Mouse (Mus musculus): Measurements from ENCODE around the gene Orai3. TPM values are rescaled to one million over a fixed set of nuclear protein-coding genes. Genes with fewer than 3 reads are reported as not detected.
A peak's percentile ranks its signal among the peaks of the same experiment; 100 is the strongest.

The Orai3 gene
- polyA plus RNA-seq, 1 experiment from 2014 or later, result 22.9 TPM

DNA sequence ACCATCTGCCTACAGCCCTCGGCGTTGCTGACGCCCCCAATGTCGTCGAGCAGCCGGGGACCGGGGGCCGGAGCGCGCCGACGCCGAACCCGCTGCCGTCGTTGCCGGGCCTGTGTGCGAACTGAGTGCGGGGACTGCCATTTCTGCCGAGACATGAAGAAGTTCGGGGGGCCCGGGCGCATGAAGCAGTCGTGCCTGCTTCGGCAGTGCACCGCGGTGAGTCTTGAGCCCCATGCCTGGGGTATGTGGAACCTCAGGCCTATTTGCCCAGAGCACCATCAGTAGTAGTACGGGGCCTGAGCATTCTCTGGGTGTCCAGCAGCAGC is 21.4 kb upstream of the Orai3 start:
- peak overlapping the region; percentile 86 for H3K4me2 ChIP-seq (replicated peaks)
- peak overlapping the region; percentile 88; the same call in 1 of the 2 replicates for H3K4me3 ChIP-seq (replicated peaks)
- peaks cover 19% of the 10 kb centered on the region for H3K4me1 ChIP-seq (replicated peaks)
- 93% methylated on average over 28 of the region's 28 CpGs for WGBS
- peaks cover 43% of the 10 kb centered on the region for H3K36me3 ChIP-seq
- no peaks in the 10 kb centered on the region for H3K9me3 ChIP-seq
- no peaks in the 10 kb centered on the region for H3K27me3 ChIP-seq (replicated peaks)
- H3K9ac ChIP-seq, result no peak overlapping the region
- no peak for ATAC-seq
- no peak overlapping the region for H3K27ac ChIP-seq

DNA sequence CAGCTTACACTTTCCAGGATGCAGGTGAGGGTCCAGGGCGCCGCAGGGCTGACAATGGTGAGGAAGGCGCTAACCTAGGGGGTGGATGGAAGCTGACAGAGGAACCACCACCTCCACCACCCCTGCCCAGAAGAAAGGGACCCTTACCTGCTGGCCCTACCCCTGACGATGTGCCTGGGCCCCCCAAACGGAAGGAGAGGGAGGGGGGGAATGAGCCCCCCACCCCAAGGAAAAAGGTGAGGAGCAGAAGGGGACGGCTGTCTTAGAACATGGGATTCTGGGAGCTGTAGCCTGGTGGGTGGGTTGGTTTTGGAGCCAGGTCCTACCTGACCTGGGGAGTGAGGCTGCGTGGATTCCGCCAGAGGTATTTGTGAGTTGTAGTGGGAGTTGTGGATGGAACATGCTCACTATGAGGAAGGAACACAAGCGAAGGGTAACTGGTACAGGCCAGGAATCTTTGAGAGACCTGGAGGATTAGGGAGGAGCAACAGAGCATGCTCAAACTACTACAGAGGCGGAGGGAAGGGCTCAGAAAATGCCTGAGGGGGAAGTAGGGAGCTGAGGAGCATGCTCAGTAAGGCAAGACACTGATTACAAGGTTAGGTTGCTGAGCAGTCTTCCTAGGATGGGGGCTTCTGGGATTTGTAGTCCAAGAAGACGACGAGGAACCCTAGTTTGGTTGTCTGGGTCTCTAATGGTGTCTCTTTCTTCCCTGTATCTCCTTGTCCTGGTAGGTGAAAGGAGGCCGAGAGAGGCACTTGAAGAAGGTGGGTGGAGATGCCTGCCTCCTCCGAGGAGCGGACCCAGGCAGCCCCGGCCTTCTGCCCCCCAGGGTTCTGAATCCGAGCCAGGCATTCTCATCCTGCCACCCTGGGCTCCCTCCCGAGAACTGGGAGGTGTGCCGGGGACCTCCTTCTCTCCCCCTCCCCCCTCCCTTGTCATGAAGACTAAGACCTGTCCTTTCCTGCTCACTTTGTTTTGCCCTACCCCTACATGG is 19.2 kb upstream of the Orai3 start:
- Histone ChIP-seq H3K27me3 (replicated peaks) (no peaks in the 10 kb centered on the region), H3K4me3 (replicated peaks) (no peak overlapping the region), H3K27ac (no peak overlapping the region), H3K36me3 (peaks cover 49% of the 10 kb centered on the region), H3K4me2 (replicated peaks) (no peak overlapping the region), H3K9ac (no peak overlapping the region), H3K4me1 (replicated peaks) (peaks cover 13% of the 10 kb centered on the region), H3K9me3 (no peaks in the 10 kb centered on the region)
- WGBS, result 84% methylated on average over 19 of the region's 19 CpGs
- no peak for ATAC-seq

DNA sequence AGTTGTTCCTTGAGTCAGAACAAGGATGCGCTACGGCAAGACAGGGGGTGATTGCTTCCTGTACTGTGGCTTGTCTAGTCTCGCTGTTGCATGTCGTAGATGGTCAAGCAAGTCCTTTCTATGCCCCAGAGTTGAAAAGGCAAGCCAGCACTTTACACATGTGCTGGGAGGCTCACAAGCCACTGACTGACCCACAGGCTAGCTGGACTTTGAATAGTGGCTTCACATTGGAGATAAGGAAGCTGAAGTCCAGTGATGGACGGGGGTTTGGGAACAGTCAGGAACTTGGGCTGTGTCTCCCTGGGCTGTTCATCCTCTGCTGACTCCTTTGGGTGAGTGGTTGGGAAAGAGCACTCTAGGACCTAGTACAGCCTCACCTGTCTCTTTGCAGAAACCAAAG is 18.0 kb upstream of the Orai3 start:
- no peak overlapping the region for H3K27ac ChIP-seq
- no peaks in the 10 kb centered on the region for H3K27me3 ChIP-seq (replicated peaks)
- H3K9ac ChIP-seq, result no peak overlapping the region
- ATAC-seq, result no peak
- H3K9me3 ChIP-seq, result no peaks in the 10 kb centered on the region
- H3K36me3 ChIP-seq, result peaks cover 49% of the 10 kb centered on the region
- WGBS, result 91% methylated on average over 5 of the region's 5 CpGs
- H3K4me2 ChIP-seq (replicated peaks), result no peak overlapping the region
- H3K4me1 ChIP-seq (replicated peaks), result peaks cover 13% of the 10 kb centered on the region
- H3K4me3 ChIP-seq (replicated peaks), result no peak overlapping the region

DNA sequence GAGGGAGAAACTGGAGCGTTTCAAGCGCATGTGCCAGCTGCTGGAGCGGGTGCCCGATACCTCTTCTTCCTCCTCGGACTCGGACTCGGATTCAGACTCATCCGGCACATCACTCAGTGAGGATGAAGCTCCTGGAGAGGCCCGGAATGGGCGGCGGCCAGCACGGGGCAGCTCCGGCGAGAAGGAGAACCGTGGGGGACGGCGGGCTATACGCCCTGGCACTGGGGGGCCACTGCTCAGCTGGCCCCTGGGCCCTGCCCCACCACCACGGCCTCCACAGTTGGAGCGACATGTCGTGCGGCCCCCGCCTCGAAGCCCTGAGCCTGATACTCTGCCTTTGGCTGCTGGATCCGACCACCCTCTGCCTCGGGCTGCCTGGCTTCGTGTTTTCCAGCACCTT is 17.5 kb upstream of the Orai3 start:
- 97% methylated on average over 27 of the region's 27 CpGs for WGBS
- Histone ChIP-seq H3K27me3 (replicated peaks) (no peaks in the 10 kb centered on the region), H3K36me3 (peaks cover 53% of the 10 kb centered on the region), H3K4me3 (replicated peaks) (no peak overlapping the region), H3K9ac (no peak overlapping the region), H3K9me3 (no peaks in the 10 kb centered on the region), H3K4me2 (replicated peaks) (no peak overlapping the region), H3K27ac (no peak overlapping the region), H3K4me1 (replicated peaks) (peaks cover 13% of the 10 kb centered on the region)
- no peak for ATAC-seq

DNA sequence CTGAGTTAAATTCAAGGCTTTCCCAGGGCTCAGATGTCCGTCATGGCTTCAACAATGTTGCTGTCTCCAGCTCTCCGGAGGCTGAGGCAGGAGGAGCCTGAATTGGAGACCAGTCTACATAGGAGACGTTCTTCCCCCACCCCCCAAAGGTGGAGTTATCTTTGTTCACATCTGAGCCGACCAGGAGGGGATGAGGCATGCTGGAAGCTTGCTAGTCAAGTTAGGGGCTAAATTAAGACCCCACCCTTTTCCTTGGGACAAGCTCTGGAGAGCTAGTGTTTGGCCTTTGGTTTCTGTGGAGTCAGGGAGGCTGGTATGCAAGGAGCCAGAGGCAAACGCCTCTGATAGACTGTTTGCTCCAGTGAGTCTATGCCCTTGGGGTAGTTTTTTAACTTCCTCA is 16.5 kb upstream of the Orai3 start:
- H3K9ac ChIP-seq, result no peak overlapping the region
- H3K36me3 ChIP-seq, result peaks cover 56% of the 10 kb centered on the region
- ATAC-seq, result no peak
- no peak overlapping the region for H3K4me2 ChIP-seq (replicated peaks)
- no peaks in the 10 kb centered on the region for H3K27me3 ChIP-seq (replicated peaks)
- no peak overlapping the region for H3K4me3 ChIP-seq (replicated peaks)
- no peaks in the 10 kb centered on the region for H3K9me3 ChIP-seq
- 65% methylated on average over 5 of the region's 5 CpGs for WGBS
- H3K27ac ChIP-seq, result no peak overlapping the region
- peaks cover 2% of the 10 kb centered on the region; the same call in 1 of the 2 replicates for H3K4me1 ChIP-seq (replicated peaks)

DNA sequence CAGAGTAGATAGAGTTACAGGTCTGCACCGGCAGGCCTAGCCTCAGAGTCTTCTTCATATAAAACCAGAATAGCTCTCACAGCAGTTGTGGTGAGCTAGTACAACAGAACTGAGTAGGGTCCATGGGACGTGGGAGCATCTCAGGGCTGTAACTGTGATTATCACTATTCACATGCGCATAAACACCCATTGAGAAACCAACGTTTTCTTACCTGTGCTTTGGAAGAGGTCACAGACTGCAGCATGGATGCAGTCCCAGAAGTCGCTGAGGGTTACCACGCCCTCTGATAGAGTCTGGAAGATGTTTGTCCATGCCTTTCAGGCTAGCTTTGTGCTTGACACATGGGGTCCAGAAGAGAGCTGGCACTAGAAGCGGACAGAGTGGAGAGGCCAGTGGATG is 15.9 kb upstream of the Orai3 start:
- Histone ChIP-seq H3K27me3 (replicated peaks) (no peaks in the 10 kb centered on the region), H3K4me3 (replicated peaks) (no peak overlapping the region), H3K36me3 (peaks cover 53% of the 10 kb centered on the region), H3K4me2 (replicated peaks) (no peak overlapping the region), H3K9ac (no peak overlapping the region), H3K4me1 (replicated peaks) (no peaks in the 10 kb centered on the region), H3K27ac (no peak overlapping the region), H3K9me3 (no peaks in the 10 kb centered on the region)
- no peak for ATAC-seq
- 79% methylated on average over 7 of the region's 7 CpGs for WGBS

DNA sequence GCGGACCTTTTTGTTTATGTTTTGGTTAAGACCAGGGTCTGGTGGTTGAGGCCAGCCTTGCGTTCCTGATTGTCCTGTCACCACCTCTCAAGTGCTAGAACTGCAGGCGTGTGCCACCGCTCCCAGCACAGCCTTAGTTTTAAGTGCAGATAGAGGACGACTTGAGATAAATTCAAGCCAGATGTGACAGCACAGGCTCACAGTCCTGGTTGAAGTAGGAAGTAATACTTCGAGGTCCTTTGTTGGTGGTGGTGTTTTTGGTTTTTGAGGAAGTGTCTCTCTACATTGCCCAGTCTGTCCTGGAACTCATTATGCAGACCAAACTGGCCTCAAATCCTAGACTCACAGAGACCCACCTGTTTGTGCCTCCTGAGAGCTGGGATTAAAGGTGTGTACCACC is 9.9 kb upstream of the Orai3 start:
- WGBS, result 42% methylated on average over 6 of the region's 6 CpGs
- Histone ChIP-seq H3K27ac (0 out of 2 replicates have a peak overlapping the region, but pooled peaks have one; percentile 19), H3K4me2 (replicated peaks) (no peak overlapping the region), H3K36me3 (peaks cover 15% of the 10 kb centered on the region; the same call in 1 of the 2 replicates), H3K9ac (no peak overlapping the region), H3K9me3 (no peaks in the 10 kb centered on the region), H3K4me1 (replicated peaks) (peaks cover 8% of the 10 kb centered on the region), H3K27me3 (replicated peaks) (no peaks in the 10 kb centered on the region), H3K4me3 (replicated peaks) (no peak overlapping the region)
- no peak for ATAC-seq

DNA sequence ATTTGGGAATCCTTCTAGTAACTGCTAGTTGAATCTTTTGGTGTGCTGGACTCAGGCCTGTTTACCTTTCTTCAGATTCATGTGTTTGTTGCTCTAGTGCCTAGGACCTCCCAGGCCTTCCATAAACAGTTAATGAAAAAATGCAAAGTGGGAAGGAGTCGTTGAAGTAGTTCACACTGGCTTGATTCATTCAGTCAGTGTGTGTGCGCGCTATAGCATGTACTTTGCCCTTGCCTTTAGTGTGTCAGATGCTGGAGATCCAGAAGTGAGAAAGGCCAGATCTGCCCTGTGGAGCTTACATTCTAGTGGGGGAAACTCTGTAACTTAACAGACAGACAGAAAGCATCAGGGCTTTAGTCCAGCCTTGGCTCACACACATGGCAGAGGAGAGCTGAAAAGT is 9.1 kb upstream of the Orai3 start:
- Histone ChIP-seq H3K4me3 (replicated peaks) (no peak overlapping the region), H3K27me3 (replicated peaks) (no peaks in the 10 kb centered on the region), H3K4me2 (replicated peaks) (no peak overlapping the region), H3K9me3 (no peaks in the 10 kb centered on the region), H3K36me3 (peaks cover 17% of the 10 kb centered on the region; the same call in 1 of the 2 replicates), H3K27ac (0 out of 2 replicates have a peak overlapping the region, but pooled peaks have one; percentile 18), H3K4me1 (replicated peaks) (peaks cover 8% of the 10 kb centered on the region), H3K9ac (no peak overlapping the region)
- ATAC-seq, result peak; percentile 52
- 50% methylated on average over 3 of the region's 3 CpGs for WGBS

DNA sequence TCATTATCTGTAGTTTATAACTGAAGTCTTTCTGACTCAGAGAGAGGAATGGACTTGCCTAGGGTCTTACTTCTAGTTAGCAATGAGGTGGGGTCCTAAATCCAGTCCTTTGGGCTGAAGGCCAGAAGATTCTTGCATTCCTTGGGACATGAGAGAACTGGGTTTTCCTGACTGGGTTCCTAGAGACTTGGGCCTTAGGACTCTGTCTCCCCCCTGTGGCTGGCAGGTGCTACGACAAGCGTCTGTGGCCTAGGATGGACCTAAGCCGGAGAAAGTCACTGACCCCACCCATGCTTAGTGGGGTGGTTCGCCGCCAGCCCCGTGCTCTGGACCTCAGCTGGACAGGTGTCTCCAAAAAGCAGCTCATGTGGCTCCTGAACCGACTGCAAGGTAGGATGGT is 8.6 kb upstream of the Orai3 start:
- no peaks in the 10 kb centered on the region for H3K27me3 ChIP-seq (replicated peaks)
- H3K36me3 ChIP-seq, result peaks cover 23% of the 10 kb centered on the region; the same call in 1 of the 2 replicates
- 29% methylated on average over 7 of the region's 7 CpGs for WGBS
- H3K4me2 ChIP-seq (replicated peaks), result no peak overlapping the region
- H3K9me3 ChIP-seq, result no peaks in the 10 kb centered on the region
- no peak overlapping the region for H3K9ac ChIP-seq
- peaks cover 8% of the 10 kb centered on the region for H3K4me1 ChIP-seq (replicated peaks)
- 0 out of 2 replicates have a peak overlapping the region, but pooled peaks have one; percentile 18 for H3K27ac ChIP-seq
- ATAC-seq, result peak; percentile 73
- no peak overlapping the region for H3K4me3 ChIP-seq (replicated peaks)

DNA sequence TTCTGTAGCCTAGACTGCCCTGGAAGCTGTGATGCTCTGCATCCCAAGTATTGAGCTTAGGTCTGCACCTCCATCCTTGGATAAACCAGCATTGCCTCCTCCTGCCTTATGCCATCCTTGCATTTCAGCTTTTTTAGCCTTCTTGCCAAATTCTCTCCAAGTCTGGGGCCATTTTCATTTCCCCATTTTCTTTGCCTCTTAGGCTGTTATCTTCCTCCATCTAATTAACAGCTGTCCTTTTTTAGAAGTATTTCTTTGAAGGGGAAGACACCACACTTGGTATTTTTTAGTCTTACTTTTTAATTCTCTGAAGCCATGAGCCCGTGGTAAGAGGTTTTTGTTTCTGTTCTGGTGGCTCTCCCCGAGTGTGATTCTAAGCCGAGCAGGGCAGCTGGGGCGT is 6.0 kb upstream of the Orai3 start:
- Histone ChIP-seq H3K27me3 (replicated peaks) (no peaks in the 10 kb centered on the region), H3K4me1 (replicated peaks) (peaks cover 12% of the 10 kb centered on the region), H3K4me2 (replicated peaks) (no peak overlapping the region), H3K36me3 (peaks cover 22% of the 10 kb centered on the region; the same call in 1 of the 2 replicates), H3K27ac (no peak overlapping the region), H3K9ac (no peak overlapping the region), H3K4me3 (replicated peaks) (no peak overlapping the region), H3K9me3 (no peaks in the 10 kb centered on the region)
- no peak for ATAC-seq
- 90% methylated on average over 4 of the region's 4 CpGs for WGBS

DNA sequence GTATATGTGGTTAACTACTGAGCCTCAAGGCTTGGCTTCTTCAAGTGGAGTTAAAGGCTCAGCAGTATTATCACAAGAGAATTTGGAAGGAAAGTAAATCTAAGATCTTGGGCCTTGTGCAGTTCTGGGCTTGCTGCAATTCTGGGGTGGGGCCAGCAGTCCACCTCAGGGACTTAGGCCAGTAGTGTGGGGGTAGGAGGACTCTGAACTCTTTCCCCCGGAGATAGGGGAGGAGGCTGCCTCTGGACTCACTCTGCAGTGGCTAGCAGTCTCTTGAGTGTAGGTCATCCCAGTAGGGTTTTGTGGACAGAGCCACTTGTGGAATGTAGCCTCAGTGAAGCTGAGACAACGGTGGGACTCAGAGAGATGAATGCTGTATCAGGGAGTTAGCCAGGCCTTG is 3.9 kb upstream of the Orai3 start:
- no peak overlapping the region for H3K27ac ChIP-seq
- H3K4me3 ChIP-seq (replicated peaks), result no peak overlapping the region
- 88% methylated on average over 2 of the region's 2 CpGs for WGBS
- ATAC-seq, result no peak
- H3K9me3 ChIP-seq, result no peaks in the 10 kb centered on the region
- H3K9ac ChIP-seq, result no peak overlapping the region
- H3K4me2 ChIP-seq (replicated peaks), result no peak overlapping the region
- H3K36me3 ChIP-seq, result peaks cover 22% of the 10 kb centered on the region; the same call in 1 of the 2 replicates
- peaks cover 15% of the 10 kb centered on the region for H3K4me1 ChIP-seq (replicated peaks)
- no peaks in the 10 kb centered on the region for H3K27me3 ChIP-seq (replicated peaks)

DNA sequence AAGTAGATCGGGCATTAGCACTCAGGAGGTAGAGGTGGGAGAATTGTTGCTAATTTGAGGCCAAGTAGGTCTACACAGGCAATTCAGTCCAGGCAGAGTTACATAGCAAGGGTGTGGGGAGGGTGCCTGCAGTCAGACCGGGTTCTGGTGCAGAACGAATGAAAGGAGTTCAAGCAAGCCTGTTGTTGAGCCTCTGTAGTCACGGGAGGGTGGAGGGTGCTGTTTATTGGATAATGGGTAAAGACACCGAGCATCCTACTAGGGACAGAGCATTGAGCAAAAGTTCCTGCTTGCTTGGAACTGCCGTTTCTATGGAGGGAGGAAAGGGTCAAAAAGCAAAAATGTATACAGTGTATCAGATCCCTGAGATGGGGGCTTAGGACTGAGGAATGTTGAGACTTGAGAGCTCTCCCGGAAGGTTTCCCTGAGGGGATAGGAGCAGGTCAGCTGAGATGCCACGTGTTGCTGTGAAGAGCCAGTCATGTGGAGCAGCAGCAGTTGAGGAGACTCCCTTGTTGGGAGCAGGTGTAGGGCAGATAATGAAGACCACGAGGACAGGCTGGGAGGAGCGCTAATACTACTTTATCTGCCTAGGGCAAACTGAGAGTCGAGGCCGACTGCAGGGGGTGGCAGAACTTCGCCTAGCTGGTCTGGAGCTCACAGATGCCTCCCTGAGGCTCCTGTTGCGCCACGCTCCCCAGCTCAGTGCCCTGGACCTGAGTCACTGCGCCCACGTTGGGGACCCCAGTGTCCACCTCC is 2.6 kb upstream of the Orai3 start:
- Histone ChIP-seq H3K4me1 (replicated peaks) (peaks cover 19% of the 10 kb centered on the region), H3K9me3 (no peaks in the 10 kb centered on the region), H3K9ac (no peak overlapping the region), H3K36me3 (peaks cover 22% of the 10 kb centered on the region; the same call in 1 of the 2 replicates), H3K4me3 (replicated peaks) (no peak overlapping the region), H3K27ac (no peak overlapping the region), H3K4me2 (replicated peaks) (no peak overlapping the region), H3K27me3 (replicated peaks) (no peaks in the 10 kb centered on the region)
- WGBS, result 78% methylated on average over 17 of the region's 17 CpGs
- ATAC-seq, result no peak; the same call in 1 of the 2 replicates
